Mouse (Mus musculus): ENCODE measurements around the gene Ccdc120.

DNA sequence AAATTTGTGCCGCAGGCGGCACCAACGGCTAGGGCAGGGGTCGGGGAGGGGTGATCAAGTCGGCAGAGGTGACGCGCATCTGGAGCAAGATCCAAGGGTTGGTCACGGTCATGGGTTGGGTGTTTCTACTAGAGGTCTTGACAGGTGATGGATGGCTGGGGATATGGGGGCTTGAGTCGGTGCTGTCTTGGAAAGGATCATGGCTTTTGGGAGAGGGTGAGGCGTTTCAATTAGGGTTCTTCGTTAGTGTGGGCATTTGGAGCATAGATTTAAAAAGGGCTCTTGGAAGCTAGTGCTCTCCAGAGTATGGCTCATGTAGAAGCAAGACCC, 28.5 kb downstream of the Ccdc120 start:
- no peak for TF ChIP-seq CTCF (IDR thresholded peaks at IDR 0.05; ENCODE audit: low read depth, low read length)
- no peak for TF ChIP-seq GATA1 (IDR thresholded peaks at IDR 0.05; ENCODE audit: borderline replicate concordance, low read length)
- TF ChIP-seq POLR2AphosphoS5 (IDR thresholded peaks at IDR 0.05; ENCODE audit: insufficient replicate concordance, low read depth, low read length), result no peak
